Mouse (Mus musculus) cerebellum, adult 2 months (tissue): ENCODE data around the gene Rassf8. TPM values are rescaled to one million over a fixed set of nuclear protein-coding genes. Genes with fewer than 3 reads are reported as not detected.

ENCODE experiments used
- DNase-seq, 2 experiments: peaks; one replicate each; pipeline ENCODE4 v3.0.0; 2021
- H3K27ac ChIP-seq: fragments of 200-500 bp; 2 replicates; pipeline ENCODE4 v1.5.1; 2012; ENCODE audit warnings: low read length, control low read depth, inconsistent platforms; ENCODE audit not compliant: insufficient read depth
- H3K27me3 ChIP-seq: fragments of 200-500 bp; 2 replicates; pipeline ENCODE4 v1.6.1; 2012; ENCODE audit warnings: inconsistent platforms, mild to moderate bottlenecking, low read length, moderate library complexity; ENCODE audit not compliant: control insufficient read depth, insufficient read depth
- H3K4me1 ChIP-seq: fragments of 200-500 bp; 2 replicates; pipeline ENCODE4 v1.6.1; 2011; ENCODE audit warnings: low read length; ENCODE audit not compliant: control insufficient read depth, insufficient read depth
- H3K4me3 ChIP-seq: fragments of 200-500 bp; replicated peaks from 2 replicates; pipeline ENCODE3; 2011; ENCODE audit warnings: mild to moderate bottlenecking, low read depth, low read length, control low read depth; ENCODE audit not compliant: insufficient read depth
- CTCF ChIP-seq: fragments of 200-500 bp; IDR thresholded peaks from 2 replicates; pipeline ENCODE4 v1.5.1; 2011; ENCODE audit warnings: low read depth, mild to moderate bottlenecking, control low read depth, low read length, moderate library complexity, borderline replicate concordance; ENCODE audit not compliant: insufficient read depth
- POLR2A ChIP-seq: fragments of 200-500 bp; IDR thresholded peaks from 2 replicates; pipeline ENCODE4 v1.6.1; 2011; ENCODE audit warnings: low read length, control low read depth, borderline replicate concordance; ENCODE audit not compliant: insufficient read depth
- WGBS: fragments of 180-500 bp; shearing (Covaris S2); methylation state at CpG from one replicate; pipeline ENCODE4 v1.1.7; 2018; 5-methylcytosine and 5-hydroxymethylcytosine counted together
- polyA plus RNA-seq: library from polyadenylated mRNA; depleted of rRNA; stranded (reverse); fragments of >200 nt; gene quantifications from 2 replicates; pipeline ENCODE4 v1.2.3, GENCODE M21; 2012

Rassf8 gene
- polyA plus RNA-seq, 1 experiment, result 38.1 TPM

- H3K4me3 ChIP-seq, result no peak overlapping the region
- no peaks in the 10 kb centered on the region for H3K27me3 ChIP-seq
- TF ChIP-seq CTCF (no peak), POLR2A (no peak)
- H3K4me1 ChIP-seq, result peaks cover 4% of the 10 kb centered on the region
- WGBS, result 67% methylated on average over 5 of the region's 5 CpGs
- no peak for DNase-seq
- H3K27ac ChIP-seq, result no peak overlapping the region
Observed at GRCm38 (mm10) chr6:145845611-145846010, 99.1 kb downstream of the Rassf8 start.

- Histone ChIP-seq H3K4me1 (peaks cover 9% of the 10 kb centered on the region), H3K4me3 (no peak overlapping the region), H3K27me3 (no peaks in the 10 kb centered on the region), H3K27ac (no peak overlapping the region)
- no peak for DNase-seq
- TF ChIP-seq CTCF, result no peak
- TF ChIP-seq POLR2A, result no peak
- WGBS, result 100% methylated on average over 1 of the region's 1 CpGs
Observed at GRCm38 (mm10) chr6:145846076-145846475, 99.5 kb downstream of the Rassf8 start.

GRCm38 (mm10) chr6:145846948-145847347, 100.4 kb downstream of the Rassf8 start:
- peaks cover 9% of the 10 kb centered on the region for H3K4me1 ChIP-seq
- DNase-seq, result no peak
- 94% methylated on average over 6 of the region's 6 CpGs for WGBS
- no peak overlapping the region for H3K4me3 ChIP-seq
- no peak for TF ChIP-seq CTCF
- no peak for TF ChIP-seq POLR2A
- no peaks in the 10 kb centered on the region for H3K27me3 ChIP-seq
- no peak overlapping the region for H3K27ac ChIP-seq

GRCm38 (mm10) chr6:145847661-145848060, 101.1 kb downstream of the Rassf8 start:
- TF ChIP-seq CTCF, result no peak
- TF ChIP-seq POLR2A, result no peak
- DNase-seq, result no peak
- Histone ChIP-seq H3K27ac (no peak overlapping the region), H3K4me3 (no peak overlapping the region), H3K4me1 (peaks cover 9% of the 10 kb centered on the region), H3K27me3 (no peaks in the 10 kb centered on the region)
- 93% methylated on average over 8 of the region's 8 CpGs for WGBS

GRCm38 (mm10) chr6:145850789-145851188, 104.2 kb downstream of the Rassf8 start:
- peak; percentile 66 to 70 for DNase-seq
- peaks cover 17% of the 10 kb centered on the region for H3K4me1 ChIP-seq

GRCm38 (mm10) chr6:145851956-145852355, 105.4 kb downstream of the Rassf8 start:
- DNase-seq, result no peak
- WGBS, result 86% methylated on average over 11 of the region's 11 CpGs
- Histone ChIP-seq H3K4me3 (no peak overlapping the region), H3K4me1 (peaks cover 22% of the 10 kb centered on the region), H3K27me3 (no peaks in the 10 kb centered on the region), H3K27ac (no peak overlapping the region)
- TF ChIP-seq CTCF (no peak), POLR2A (no peak)

More at GRCm38 (mm10) chr6:145850789-145851188, 104.2 kb downstream of the Rassf8 start:
- 36% methylated on average over 2 of the region's 2 CpGs for WGBS
- Histone ChIP-seq H3K27ac (no peak overlapping the region), H3K27me3 (no peaks in the 10 kb centered on the region), H3K4me3 (no peak overlapping the region)
- TF ChIP-seq CTCF (no peak), POLR2A (no peak)

GRCm38 (mm10) chr6:145852708-145853107, 106.2 kb downstream of the Rassf8 start:
- H3K4me3 ChIP-seq, result no peak overlapping the region
- 94% methylated on average over 7 of the region's 7 CpGs for WGBS
- no peak for DNase-seq
- TF ChIP-seq CTCF, result no peak
- no peak for TF ChIP-seq POLR2A
- no peak overlapping the region for H3K27ac ChIP-seq
- H3K4me1 ChIP-seq, result peaks cover 22% of the 10 kb centered on the region
- H3K27me3 ChIP-seq, result no peaks in the 10 kb centered on the region

GRCm38 (mm10) chr6:145853356-145854079, 107.0 kb downstream of the Rassf8 start:
- WGBS, result 93% methylated on average over 10 of the region's 10 CpGs
- no peak for DNase-seq
- H3K4me1 ChIP-seq, result peaks cover 22% of the 10 kb centered on the region
- TF ChIP-seq POLR2A (no peak), CTCF (no peak)
- H3K4me3 ChIP-seq, result no peak overlapping the region
- H3K27ac ChIP-seq, result no peak overlapping the region
- no peaks in the 10 kb centered on the region for H3K27me3 ChIP-seq
